Mouse (Mus musculus): ENCODE results near the gene Polq. TPM values are rescaled to one million over a fixed set of nuclear protein-coding genes. Genes with fewer than 3 reads are reported as not detected.
"Not testable (repeated sequence)": the region's sequence is repeated elsewhere in the genome, so short reads cannot be mapped to it uniquely, and the experiment has no call there.

Polq gene
- polyA plus RNA-seq, 1 experiment from 2014 or later: 0.38 TPM

DNA sequence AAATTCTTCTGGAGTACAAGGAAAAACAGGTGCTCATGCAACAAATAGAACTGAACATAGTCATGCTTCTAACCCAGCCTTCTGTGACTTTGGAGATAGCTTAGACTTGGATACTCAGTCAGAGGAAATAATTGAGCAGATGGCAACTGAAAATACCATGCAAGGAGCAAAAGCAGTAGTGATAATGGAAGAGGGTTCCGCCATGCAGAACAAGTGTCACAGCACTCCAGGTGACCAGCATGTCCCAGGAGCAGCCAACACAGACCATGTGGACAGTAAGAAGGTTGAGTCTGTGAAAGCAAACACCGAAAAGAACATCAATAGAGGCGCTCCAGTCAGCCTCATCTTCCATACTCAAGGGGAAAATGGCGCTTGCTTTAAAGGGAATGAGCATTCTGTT, 49.7 kb downstream of the Polq start:
- ATAC-seq (no peak), DNase-seq (ENCODE audit: low spot score) (no peak)
- Histone ChIP-seq H3K36me3 (ENCODE audit: insufficient read depth, low read length) (0 out of 2 replicates have a peak, but pooled peaks cover 4% of the 10 kb centered on the region), H3K4me3 (ENCODE audit: low read depth, low read length) (no peak overlapping the region), H3K9ac (replicated peaks; ENCODE audit: low read depth) (no peak overlapping the region), H3K4me2 (replicated peaks; ENCODE audit: low read depth, low read length) (no peak overlapping the region), H3K27me3 (replicated peaks; ENCODE audit: insufficient read depth, low read length) (no peaks in the 10 kb centered on the region), H3K9me3 (ENCODE audit: low read length) (no peaks in the 10 kb centered on the region), H3K4me1 (ENCODE audit: insufficient read depth, low read depth, low read length) (no peaks in the 10 kb centered on the region), H3K27ac (ENCODE audit: low read length) (no peak overlapping the region)
- WGBS: 98% methylated on average over 4 of the region's 4 CpGs
- TF ChIP-seq CTCF (IDR thresholded peaks at IDR 0.05) (no peak), EP300 (IDR thresholded peaks at IDR 0.05) (no peak)

GRCm38 (mm10) chr16:37072354-37072753, 60.8 kb downstream of the Polq start:
- TF ChIP-seq CTCF (IDR thresholded peaks at IDR 0.05) (no peak), EP300 (IDR thresholded peaks at IDR 0.05) (no peak)
- Histone ChIP-seq H3K4me2 (replicated peaks; ENCODE audit: low read depth, low read length) (no peak overlapping the region), H3K4me3 (ENCODE audit: low read depth, low read length) (no peak overlapping the region), H3K27ac (ENCODE audit: low read length) (no peak overlapping the region), H3K9ac (replicated peaks; ENCODE audit: low read depth) (no peak overlapping the region), H3K9me3 (ENCODE audit: low read length) (no peaks in the 10 kb centered on the region), H3K27me3 (replicated peaks; ENCODE audit: insufficient read depth, low read length) (no peaks in the 10 kb centered on the region), H3K36me3 (ENCODE audit: insufficient read depth, low read length) (no peaks in the 10 kb centered on the region), H3K4me1 (ENCODE audit: insufficient read depth, low read depth, low read length) (no peaks in the 10 kb centered on the region)
- no peak for DNase-seq (ENCODE audit: low spot score)
- no peak for ATAC-seq
- 92% methylated on average over 5 of the region's 5 CpGs for WGBS

DNA sequence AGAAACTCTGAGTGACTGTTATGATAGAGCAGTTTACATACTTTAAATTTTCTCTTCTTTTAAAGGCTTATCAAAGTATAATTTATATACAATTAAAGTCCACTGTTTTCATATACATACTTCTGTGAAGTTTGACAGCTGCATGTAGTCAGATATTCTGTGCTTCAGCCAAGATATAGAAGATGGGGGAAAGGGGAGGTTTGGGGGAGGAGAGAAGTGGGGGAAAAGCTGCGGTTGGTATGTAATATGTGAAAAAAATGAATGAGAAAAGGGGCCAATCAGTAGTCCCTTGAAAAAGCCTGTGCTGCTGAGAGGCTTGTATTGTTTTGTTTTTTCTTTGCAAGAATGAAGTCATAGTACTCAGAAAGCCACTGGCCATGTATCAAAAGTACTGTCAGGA, 78.1 kb downstream of the Polq start:
- Histone ChIP-seq H3K4me3 (ENCODE audit: low read depth, low read length) (no peak overlapping the region), H3K9me3 (ENCODE audit: low read length) (no peaks in the 10 kb centered on the region), H3K4me2 (replicated peaks; ENCODE audit: low read depth, low read length) (no peak overlapping the region), H3K27me3 (replicated peaks; ENCODE audit: insufficient read depth, low read length) (no peaks in the 10 kb centered on the region), H3K9ac (replicated peaks; ENCODE audit: low read depth) (no peak overlapping the region), H3K4me1 (ENCODE audit: insufficient read depth, low read depth, low read length) (no peaks in the 10 kb centered on the region), H3K27ac (ENCODE audit: low read length) (no peak overlapping the region), H3K36me3 (ENCODE audit: insufficient read depth, low read length) (no peaks in the 10 kb centered on the region)
- WGBS: 57% methylated on average over 1 of the region's 1 CpGs
- peak; percentile 4 for DNase-seq (ENCODE audit: low spot score)
- ATAC-seq: no peak
- no peak for TF ChIP-seq EP300 (IDR thresholded peaks at IDR 0.05)
- TF ChIP-seq CTCF (IDR thresholded peaks at IDR 0.05): no peak

- WGBS: 90% methylated on average over 4 of the region's 4 CpGs
- Histone ChIP-seq H3K4me1 (ENCODE audit: insufficient read depth, low read depth, low read length) (no peaks in the 10 kb centered on the region), H3K27me3 (replicated peaks; ENCODE audit: insufficient read depth, low read length) (no peaks in the 10 kb centered on the region), H3K27ac (ENCODE audit: low read length) (no peak overlapping the region), H3K4me3 (ENCODE audit: low read depth, low read length) (no peak overlapping the region), H3K36me3 (ENCODE audit: insufficient read depth, low read length) (no peaks in the 10 kb centered on the region), H3K9me3 (ENCODE audit: low read length) (no peaks in the 10 kb centered on the region), H3K4me2 (replicated peaks; ENCODE audit: low read depth, low read length) (no peak overlapping the region), H3K9ac (replicated peaks; ENCODE audit: low read depth) (no peak overlapping the region)
- no peak for ATAC-seq
- TF ChIP-seq EP300 (IDR thresholded peaks at IDR 0.05): no peak
- no peak for TF ChIP-seq CTCF (IDR thresholded peaks at IDR 0.05)
- no peak for DNase-seq (ENCODE audit: low spot score)
These were observed 82.7 kb downstream of the Polq start for GRCm38 (mm10) chr16:37094169-37094833.

- H3K4me3 ChIP-seq (ENCODE audit: low read depth, low read length): no peak overlapping the region
- ATAC-seq: no peak
- no peak overlapping the region for H3K9ac ChIP-seq (replicated peaks; ENCODE audit: low read depth)
- no peaks in the 10 kb centered on the region for H3K9me3 ChIP-seq (ENCODE audit: low read length)
- TF ChIP-seq EP300 (IDR thresholded peaks at IDR 0.05) (no peak), CTCF (IDR thresholded peaks at IDR 0.05) (no peak)
- H3K36me3 ChIP-seq (ENCODE audit: insufficient read depth, low read length): no peaks in the 10 kb centered on the region
- DNase-seq (ENCODE audit: low spot score): no peak
- 22% methylated on average over 5 of the region's 5 CpGs for WGBS
- no peaks in the 10 kb centered on the region for H3K27me3 ChIP-seq (replicated peaks; ENCODE audit: insufficient read depth, low read length)
- H3K4me2 ChIP-seq (replicated peaks; ENCODE audit: low read depth, low read length): no peak overlapping the region
- no peak overlapping the region for H3K27ac ChIP-seq (ENCODE audit: low read length)
- H3K4me1 ChIP-seq (ENCODE audit: insufficient read depth, low read depth, low read length): no peaks in the 10 kb centered on the region
These were observed 97.2 kb downstream of the Polq start for GRCm38 (mm10) chr16:37108763-37109162.

GRCm38 (mm10) chr16:37109285-37109684, 97.7 kb downstream of the Polq start:
- H3K4me2 ChIP-seq (replicated peaks; ENCODE audit: low read depth, low read length): no peak overlapping the region
- H3K4me3 ChIP-seq (ENCODE audit: low read depth, low read length): no peak overlapping the region
- no peaks in the 10 kb centered on the region for H3K4me1 ChIP-seq (ENCODE audit: insufficient read depth, low read depth, low read length)
- TF ChIP-seq CTCF (IDR thresholded peaks at IDR 0.05): peak; percentile 80
- no peak for TF ChIP-seq EP300 (IDR thresholded peaks at IDR 0.05)
- H3K9ac ChIP-seq (replicated peaks; ENCODE audit: low read depth): no peak overlapping the region
- no peaks in the 10 kb centered on the region for H3K9me3 ChIP-seq (ENCODE audit: low read length)
- H3K36me3 ChIP-seq (ENCODE audit: insufficient read depth, low read length): no peaks in the 10 kb centered on the region
- no peaks in the 10 kb centered on the region for H3K27me3 ChIP-seq (replicated peaks; ENCODE audit: insufficient read depth, low read length)
- ATAC-seq (peak; percentile 62), DNase-seq (ENCODE audit: low spot score) (peak; percentile 76)
- 26% methylated on average over 3 of the region's 3 CpGs for WGBS
- H3K27ac ChIP-seq (ENCODE audit: low read length): no peak overlapping the region

DNA sequence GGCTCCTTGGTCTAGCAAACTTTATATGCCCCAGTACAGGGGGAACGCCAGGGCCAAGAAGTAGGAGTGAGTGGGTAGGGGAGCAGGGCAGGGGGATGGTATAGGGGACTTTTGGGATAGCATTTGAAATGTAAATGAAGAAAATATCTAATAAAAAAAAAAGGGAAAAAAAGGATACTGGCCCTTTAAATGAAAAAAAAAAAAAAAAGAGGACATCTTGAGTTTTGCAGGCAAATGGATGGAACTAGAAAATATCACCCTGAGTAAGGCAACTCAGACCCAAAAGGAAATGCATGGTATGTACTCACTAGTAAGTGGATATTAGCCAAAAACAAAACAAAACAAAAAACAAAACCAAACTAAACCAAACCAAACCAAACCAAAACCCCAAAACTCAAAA, 113.6 kb downstream of the Polq start:
- not testable (repeated sequence) for ATAC-seq; H3K4me3 ChIP-seq (ENCODE audit: low read depth, low read length); H3K4me1 ChIP-seq (ENCODE audit: insufficient read depth, low read depth, low read length); H3K27ac ChIP-seq (ENCODE audit: low read length); H3K4me2 ChIP-seq (replicated peaks; ENCODE audit: low read depth, low read length); H3K9ac ChIP-seq (replicated peaks; ENCODE audit: low read depth); H3K36me3 ChIP-seq (ENCODE audit: insufficient read depth, low read length); DNase-seq (ENCODE audit: low spot score); H3K27me3 ChIP-seq (replicated peaks; ENCODE audit: insufficient read depth, low read length); H3K9me3 ChIP-seq (ENCODE audit: low read length)
- whole genome bisulfite sequencing: 69% methylated on average over 1 of the region's 1 CpGs

Other genes starting within 250 kb of the Polq start
- 57.3 and 75.1 TPM in 2 replicates for gene Slc15a2, start 226.8 kb upstream of the Polq start, polyA plus RNA-seq (2015; fragmentation: Nextera tagmentation; extraction: Ambion mirVana)
- gene Iqcb1, start 183.4 kb upstream of the Polq start, polyA plus RNA-seq (2015; fragmentation: Nextera tagmentation; extraction: Ambion mirVana): 11.8 and 13.1 TPM in 2 replicates
- 0.95 and 1.4 TPM in 2 replicates for gene Eaf2, start 136.8 kb upstream of the Polq start, polyA plus RNA-seq (2015; fragmentation: Nextera tagmentation; extraction: Ambion mirVana)
- 114 and 120 TPM in 2 replicates for gene Golgb1, start 136.6 kb upstream of the Polq start, polyA plus RNA-seq (2015; fragmentation: Nextera tagmentation; extraction: Ambion mirVana)
- 11.4 and 12.6 TPM in 2 replicates for gene Hcls1, start 76.8 kb upstream of the Polq start, polyA plus RNA-seq (2015; fragmentation: Nextera tagmentation; extraction: Ambion mirVana)
- 0.10 and 0.12 TPM in 2 replicates for gene Fbxo40, start 21.3 kb upstream of the Polq start, polyA plus RNA-seq (2015; fragmentation: Nextera tagmentation; extraction: Ambion mirVana)

All from lung, postnatal 0 days (tissue).